Mouse (Mus musculus) megakaryocyte, embryonic 14.5 days (primary cell): ENCODE results near the gene Pitpnc1. TPM values are rescaled to one million over a fixed set of nuclear protein-coding genes. Genes with fewer than 3 reads are reported as not detected.

ENCODE experiments used
- H3K27me3 ChIP-seq: replicated peaks from 2 replicates; pipeline ENCODE3; 2012; ENCODE audit warnings: inconsistent platforms
- H3K36me3 ChIP-seq: replicated peaks from 2 replicates; pipeline ENCODE3; 2012; ENCODE audit warnings: low read length, inconsistent platforms, mixed read lengths
- H3K4me1 ChIP-seq: 2 replicates; pipeline ENCODE4 v1.6.1; 2012; ENCODE audit warnings: inconsistent platforms
- H3K4me3 ChIP-seq: replicated peaks from 2 replicates; pipeline ENCODE3; 2012; ENCODE audit warnings: moderate library complexity, mild to moderate bottlenecking, inconsistent platforms
- H3K9me3 ChIP-seq: 2 replicates; pipeline ENCODE4 v1.6.1; 2012; ENCODE audit warnings: inconsistent platforms
- FLI1 ChIP-seq: IDR thresholded peaks from 2 replicates; pipeline ENCODE4 v1.6.1; 2012; ENCODE audit warnings: low read length, inconsistent platforms, mixed read lengths
- GATA1 ChIP-seq: IDR thresholded peaks from 3 replicates; pipeline ENCODE4 v1.6.1; 2012; ENCODE audit warnings: mixed read lengths, low read length, inconsistent platforms, borderline replicate concordance
- polyA plus RNA-seq: library from polyadenylated mRNA; stranded (reverse); fragments of >175 nt; gene quantifications from 2 replicates; pipeline ENCODE4 v1.2.3, GENCODE M21; 2012; ENCODE audit warnings: low replicate concordance; ENCODE audit not compliant: insufficient read depth

Gene Pitpnc1
- polyA plus RNA-seq, 1 experiment, result 5.1 TPM

GRCm38 (mm10) chr11:107159034-107159433 lies 311.5 kb downstream of the Pitpnc1 start:
- H3K4me1 ChIP-seq, result peaks cover 14% of the 10 kb centered on the region
- H3K4me3 ChIP-seq, result no peak overlapping the region
- no peaks in the 10 kb centered on the region for H3K36me3 ChIP-seq
- H3K27me3 ChIP-seq, result peaks cover 4% of the 10 kb centered on the region
- TF ChIP-seq GATA1 (no peak), FLI1 (no peak)
- H3K9me3 ChIP-seq, result peaks cover 14% of the 10 kb centered on the region

Other genes starting within 250 kb of the Pitpnc1 start
- 5.1 and 28.0 TPM in 2 replicates for gene Psmd12, start 8.8 kb upstream of the Pitpnc1 start, polyA plus RNA-seq
- gene Helz, start 77.2 kb upstream of the Pitpnc1 start, polyA plus RNA-seq, result 99.4 and 174 TPM in 2 replicates
- gene Cacng1, start 245.8 kb upstream of the Pitpnc1 start, polyA plus RNA-seq, result not detected in 2 replicates